Mouse (Mus musculus): ENCODE results near the gene Tmem79. TPM values are rescaled to one million over a fixed set of nuclear protein-coding genes. Genes with fewer than 3 reads are reported as not detected.

Gene Tmem79
- polyA plus RNA-seq (2021; fragmentation: Nextera tagmentation) = 2.0 and 2.1 TPM in 2 replicates
- long read RNA-seq, experiment 1, partial matches to known transcripts = 0 of 15 reads
- long read RNA-seq, experiment 1, other reads (novel, unspliced or antisense) = 15 of 15 reads
- long read RNA-seq, experiment 2, partial matches to known transcripts = 0 of 6 reads
- long read RNA-seq, experiment 2, other reads (novel, unspliced or antisense) = 6 of 6 reads

DNA sequence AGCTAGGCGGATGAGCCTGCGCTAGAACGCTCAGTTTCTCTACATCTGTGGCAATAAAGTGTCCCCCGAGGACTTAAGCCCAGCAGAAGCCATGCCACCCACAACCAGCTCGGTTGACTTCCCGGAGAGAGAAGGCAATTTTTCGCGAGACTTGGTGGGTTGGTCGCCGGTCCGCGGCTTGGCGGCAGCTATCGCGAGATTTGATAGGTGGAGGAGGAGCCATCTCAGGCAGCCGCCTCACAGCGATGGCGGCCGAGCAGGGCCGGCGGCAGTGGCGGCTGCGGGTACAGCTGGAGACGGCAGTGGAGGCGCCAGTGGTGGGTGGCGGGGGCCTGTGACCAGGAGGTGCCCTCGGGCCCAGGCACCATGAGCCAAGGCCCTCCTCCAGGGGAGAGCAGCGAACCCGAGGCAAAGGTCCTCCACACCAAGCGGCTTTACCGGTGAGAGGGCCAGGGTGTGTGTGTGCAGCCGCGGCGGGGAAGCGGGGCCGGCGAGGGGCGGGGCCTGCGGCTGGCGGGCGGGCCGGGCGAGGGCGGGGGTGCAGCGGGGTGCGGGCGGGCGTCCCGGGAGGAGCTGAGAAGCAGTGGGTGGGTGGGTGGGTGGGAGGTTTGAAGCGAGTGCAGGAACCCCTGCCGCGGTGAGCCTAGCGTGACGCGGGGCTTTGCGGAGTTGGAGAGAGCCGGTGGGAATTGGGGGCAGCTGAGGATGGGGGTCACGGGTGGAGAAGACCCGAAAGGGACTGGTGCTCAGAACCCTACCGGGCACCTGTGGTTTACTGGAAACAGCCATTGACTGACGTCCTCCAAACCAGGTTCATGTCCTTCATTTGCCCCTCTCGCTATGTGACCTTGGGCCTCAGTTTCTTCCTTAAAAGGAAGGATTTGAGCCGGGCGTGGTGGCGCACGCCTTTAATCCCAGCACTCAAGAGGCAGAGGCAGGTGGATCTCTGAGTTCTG, at the start of gene Tmem79, which contains the start of gene Smg5:
Gene Tmem79 (minus strand): TSS at position 91 of the 956 bp plus-strand sequence.
Gene Smg5 (plus strand): TSS at position 203 of the 956 bp plus-strand sequence.

DNA sequence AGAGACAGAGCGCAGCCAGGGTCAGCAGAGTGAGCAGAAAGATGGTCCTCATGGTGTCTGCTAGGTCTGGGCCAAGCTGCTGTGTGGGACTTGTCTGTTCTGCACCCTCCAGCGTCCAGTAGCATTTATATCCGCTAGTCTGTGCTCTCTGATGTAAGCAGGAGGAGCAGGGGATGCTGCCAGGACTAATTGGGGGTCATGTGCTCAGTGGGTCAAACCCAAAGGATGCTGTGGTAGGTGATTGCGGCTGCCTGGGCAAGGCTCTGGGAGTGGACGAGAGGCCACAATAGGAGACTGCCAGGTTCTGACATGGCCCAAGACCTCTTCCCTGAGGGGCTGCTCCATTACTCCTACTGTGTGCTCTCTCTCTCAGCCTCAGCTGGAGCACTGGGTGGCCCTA, 48.4 kb upstream of the Tmem79 start, which contains the start of gene Bglap:
Gene Bglap (minus strand): TSS at position 101 of the 400 bp plus-strand sequence.

DNA sequence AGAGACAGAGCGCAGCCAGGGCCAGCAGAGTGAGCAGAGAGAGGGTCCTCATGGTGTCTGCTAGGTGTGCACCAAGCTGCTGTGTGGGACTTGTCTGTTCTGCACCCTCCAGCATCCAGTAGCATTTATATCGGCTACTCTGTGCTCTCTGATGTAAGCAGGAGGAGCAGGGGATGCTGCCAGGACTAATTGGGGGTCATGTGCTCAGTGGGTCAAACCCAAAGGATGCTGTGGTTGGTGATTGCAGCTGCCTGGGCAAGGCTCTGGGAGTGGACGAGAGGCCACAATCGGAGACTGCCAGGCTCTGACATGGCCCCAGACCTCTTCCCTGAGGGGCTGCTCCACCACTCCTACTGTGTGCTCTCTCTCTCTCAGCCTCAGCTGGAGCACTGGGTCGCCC, 42.7 kb upstream of the Tmem79 start, which contains the start of gene Bglap2:
Gene Bglap2 (minus strand): TSS at position 101 of the 400 bp plus-strand sequence.

DNA sequence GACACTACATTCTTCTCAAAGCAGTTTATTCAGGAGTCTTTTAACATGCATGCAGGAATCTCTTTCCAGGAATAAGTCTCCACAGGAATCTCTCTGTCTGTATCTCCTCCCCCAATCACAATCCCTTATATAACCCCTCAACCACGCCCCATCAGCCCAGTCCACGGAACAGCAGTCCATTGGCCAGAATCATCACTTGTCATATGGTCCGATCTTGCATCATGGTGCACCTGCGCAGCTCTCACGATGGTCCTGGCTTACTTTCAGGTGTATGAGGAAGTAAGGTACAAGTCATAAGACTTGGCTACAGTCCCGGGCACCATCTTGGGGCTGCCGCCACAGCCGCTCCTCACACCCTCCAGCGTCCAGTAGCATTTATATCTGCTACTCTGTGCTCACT, 36.7 kb upstream of the Tmem79 start, which contains the start of gene Bglap3:
Gene Bglap3 (minus strand): TSS at position 101 of the 400 bp plus-strand sequence.

DNA sequence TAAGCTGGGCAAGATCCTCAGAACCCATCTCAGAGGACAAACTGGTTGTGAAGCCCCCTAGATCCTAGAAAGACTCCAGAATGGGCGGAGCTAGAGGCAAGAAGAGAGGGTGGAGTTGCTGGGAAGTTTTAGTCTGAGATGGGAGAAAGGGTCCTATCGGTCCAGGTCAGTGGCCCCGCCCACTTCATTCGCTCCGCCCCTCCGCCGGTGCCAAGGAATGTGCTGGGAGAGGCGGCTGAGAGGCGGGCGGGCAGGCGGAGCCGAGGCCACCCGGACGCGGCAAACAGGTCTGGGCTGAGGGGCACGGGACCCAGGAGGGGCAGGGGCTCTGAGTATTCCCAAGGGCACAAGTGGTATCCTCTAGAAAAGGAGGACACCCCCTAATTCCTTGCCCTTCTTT, 28.4 kb upstream of the Tmem79 start, which contains the start of gene Paqr6:
Gene Paqr6 (plus strand): TSS at position 248 of the 400 bp plus-strand sequence.

DNA sequence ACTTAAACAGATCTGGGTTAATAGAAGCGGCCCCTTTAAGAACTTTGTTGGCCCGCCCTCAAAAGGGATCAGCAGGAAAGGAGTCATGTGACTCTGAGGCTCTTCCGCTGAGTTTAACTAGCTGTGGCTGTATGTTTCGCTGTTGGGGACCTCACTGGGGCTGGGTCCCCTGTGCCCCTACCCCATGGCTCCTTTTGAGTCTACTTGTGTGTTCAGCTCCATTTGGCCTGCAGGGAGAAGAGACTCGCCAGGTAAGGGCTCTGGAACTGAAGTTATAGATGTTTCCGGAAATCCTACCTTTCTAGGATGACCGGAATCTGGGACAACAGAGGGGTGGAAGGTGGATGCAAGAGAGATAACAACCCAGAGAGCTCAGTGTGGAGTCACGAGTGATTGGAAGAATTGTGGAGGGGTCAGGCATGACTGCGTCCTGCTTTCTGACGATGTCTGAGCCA, 11.0 kb downstream of the Tmem79 start, which contains the start of gene Glmp:
Gene Glmp (plus strand): TSS at position 73 of the 455 bp plus-strand sequence.

DNA sequence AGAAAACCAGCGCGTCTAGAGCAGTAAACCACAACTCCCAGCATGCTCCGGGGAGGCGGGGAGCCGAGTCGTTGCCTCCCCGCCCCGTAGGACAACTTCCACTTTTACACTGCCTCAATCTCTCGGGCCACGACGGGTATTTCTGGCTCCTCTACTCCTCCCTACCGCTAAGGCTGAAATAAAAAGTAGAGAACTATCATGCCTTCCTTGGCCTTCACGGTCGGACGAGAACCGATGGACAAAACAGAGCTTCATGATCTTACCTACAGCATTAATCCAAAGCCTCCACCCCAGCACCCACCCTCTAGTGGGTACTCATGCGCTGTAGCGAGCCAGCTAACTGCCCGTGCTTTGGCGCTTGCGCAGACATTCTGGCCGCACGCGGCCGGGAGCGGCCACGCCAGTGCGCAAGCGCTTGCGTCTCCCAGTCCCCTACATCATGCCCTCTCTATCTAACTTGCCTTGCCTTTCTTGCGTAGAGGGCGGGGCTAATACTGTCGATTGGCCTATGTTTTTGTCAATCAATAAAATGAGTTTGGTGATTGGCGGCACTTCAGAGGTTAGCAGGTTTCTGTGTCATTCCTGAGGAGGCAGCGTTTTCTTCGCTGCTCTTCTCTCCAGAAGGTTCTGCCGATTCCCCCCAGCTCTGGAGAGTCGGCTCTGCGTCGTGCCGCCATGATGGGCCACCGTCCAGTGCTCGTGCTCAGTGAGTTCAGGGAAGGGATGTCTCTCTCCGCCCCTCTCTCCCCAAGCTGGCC, 39.2 kb downstream of the Tmem79 start, which contains the start of the genes Tsacc and Cct3:
Gene Tsacc (minus strand): TSS at position 439 of the 758 bp plus-strand sequence.
Gene Cct3 (plus strand): TSS at position 556 of the 758 bp plus-strand sequence.

DNA sequence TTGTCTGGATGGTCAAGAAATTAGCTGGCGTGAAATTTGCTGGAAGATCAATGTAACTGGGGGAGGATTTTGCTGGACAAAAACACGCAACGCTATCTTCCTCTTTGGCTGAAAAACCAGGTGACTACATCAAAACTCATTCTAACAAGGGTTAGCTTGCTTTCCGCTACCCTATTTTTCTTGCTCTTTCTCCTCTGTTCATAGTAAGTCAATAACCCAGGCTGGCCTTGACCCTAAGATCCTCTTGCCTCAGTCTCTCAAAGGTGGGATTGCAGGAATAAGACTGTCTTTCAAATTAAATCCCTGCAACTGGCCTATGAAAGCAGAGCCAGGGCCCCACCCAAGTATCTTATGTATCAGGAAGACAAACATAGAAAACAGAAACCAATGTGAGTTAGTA, 48.8 kb downstream of the Tmem79 start, which contains the start of gene Gm38392:
Gene Gm38392 (minus strand): TSS at position 101 of the 400 bp plus-strand sequence.

Other genes starting within 250 kb of the Tmem79 start
- gene Mef2d, start 193.8 kb downstream of the Tmem79 start, polyA plus RNA-seq (2021; fragmentation: Nextera tagmentation) = 21.3 and 112 TPM in 2 replicates
- gene Rhbg, start 81.4 kb downstream of the Tmem79 start, polyA plus RNA-seq (2021; fragmentation: Nextera tagmentation) = not detected in 2 replicates
- gene Gm38392, start 48.9 kb downstream of the Tmem79 start, polyA plus RNA-seq (2021; fragmentation: Nextera tagmentation) = not detected in 2 replicates
- gene Tsacc, start 39.1 kb downstream of the Tmem79 start, polyA plus RNA-seq (2021; fragmentation: Nextera tagmentation) = 4.4 and 5.3 TPM in 2 replicates
- 165 and 195 TPM in 2 replicates for gene Cct3, start 39.0 kb downstream of the Tmem79 start, polyA plus RNA-seq (2021; fragmentation: Nextera tagmentation)
- 143 and 151 TPM in 2 replicates for gene Glmp, start 11.1 kb downstream of the Tmem79 start, polyA plus RNA-seq (2021; fragmentation: Nextera tagmentation)
- gene Smg5, start 112 bp upstream of the Tmem79 start, polyA plus RNA-seq (2021; fragmentation: Nextera tagmentation) = 8.0 and 9.2 TPM in 2 replicates
- gene Paqr6, start 28.4 kb upstream of the Tmem79 start, polyA plus RNA-seq (2021; fragmentation: Nextera tagmentation) = 11.8 and 12.5 TPM in 2 replicates
- gene Bglap3, start 36.6 kb upstream of the Tmem79 start, polyA plus RNA-seq (2021; fragmentation: Nextera tagmentation) = 0.42 and 0.59 TPM in 2 replicates
- 1.0 and 1.1 TPM in 2 replicates for gene Bglap2, start 42.6 kb upstream of the Tmem79 start, polyA plus RNA-seq (2021; fragmentation: Nextera tagmentation)
- gene Bglap, start 48.3 kb upstream of the Tmem79 start, polyA plus RNA-seq (2021; fragmentation: Nextera tagmentation) = not detected in 2 replicates
- gene Pmf1, start 74.2 kb upstream of the Tmem79 start, polyA plus RNA-seq (2021; fragmentation: Nextera tagmentation) = 7.3 and 9.7 TPM in 2 replicates
- gene Slc25a44, start 89.0 kb upstream of the Tmem79 start, polyA plus RNA-seq (2021; fragmentation: Nextera tagmentation) = 41.1 and 42.3 TPM in 2 replicates
- gene Sema4a, start 125.0 kb upstream of the Tmem79 start, polyA plus RNA-seq (2021; fragmentation: Nextera tagmentation) = 14.1 and 17.3 TPM in 2 replicates
- 51.8 and 54.5 TPM in 2 replicates for gene Lmna, start 173.8 kb upstream of the Tmem79 start, polyA plus RNA-seq (2021; fragmentation: Nextera tagmentation)
- gene Mex3a, start 196.2 kb upstream of the Tmem79 start, polyA plus RNA-seq (2021; fragmentation: Nextera tagmentation) = 0.29 and 0.49 TPM in 2 replicates
- gene Rab25, start 212.2 kb upstream of the Tmem79 start, polyA plus RNA-seq (2021; fragmentation: Nextera tagmentation) = not detected in 2 replicates
- gene Lamtor2, start 216.9 kb upstream of the Tmem79 start, polyA plus RNA-seq (2021; fragmentation: Nextera tagmentation) = 138 and 243 TPM in 2 replicates
- 15.4 and 27.8 TPM in 2 replicates for gene Ubqln4, start 217.6 kb upstream of the Tmem79 start, polyA plus RNA-seq (2021; fragmentation: Nextera tagmentation)
- gene Ssr2, start 239.7 kb upstream of the Tmem79 start, polyA plus RNA-seq (2021; fragmentation: Nextera tagmentation) = 189 and 202 TPM in 2 replicates

Data from left cerebral cortex, adult 6 months (tissue).